Mouse (Mus musculus): ENCODE data around the gene Eml5. TPM values are rescaled to one million over a fixed set of nuclear protein-coding genes. Genes with fewer than 3 reads are reported as not detected.

Gene Eml5
- polyA plus RNA-seq (2015; fragmentation: Nextera tagmentation; extraction: Ambion mirVana) = 0.36 and 0.49 TPM in 2 replicates

DNA sequence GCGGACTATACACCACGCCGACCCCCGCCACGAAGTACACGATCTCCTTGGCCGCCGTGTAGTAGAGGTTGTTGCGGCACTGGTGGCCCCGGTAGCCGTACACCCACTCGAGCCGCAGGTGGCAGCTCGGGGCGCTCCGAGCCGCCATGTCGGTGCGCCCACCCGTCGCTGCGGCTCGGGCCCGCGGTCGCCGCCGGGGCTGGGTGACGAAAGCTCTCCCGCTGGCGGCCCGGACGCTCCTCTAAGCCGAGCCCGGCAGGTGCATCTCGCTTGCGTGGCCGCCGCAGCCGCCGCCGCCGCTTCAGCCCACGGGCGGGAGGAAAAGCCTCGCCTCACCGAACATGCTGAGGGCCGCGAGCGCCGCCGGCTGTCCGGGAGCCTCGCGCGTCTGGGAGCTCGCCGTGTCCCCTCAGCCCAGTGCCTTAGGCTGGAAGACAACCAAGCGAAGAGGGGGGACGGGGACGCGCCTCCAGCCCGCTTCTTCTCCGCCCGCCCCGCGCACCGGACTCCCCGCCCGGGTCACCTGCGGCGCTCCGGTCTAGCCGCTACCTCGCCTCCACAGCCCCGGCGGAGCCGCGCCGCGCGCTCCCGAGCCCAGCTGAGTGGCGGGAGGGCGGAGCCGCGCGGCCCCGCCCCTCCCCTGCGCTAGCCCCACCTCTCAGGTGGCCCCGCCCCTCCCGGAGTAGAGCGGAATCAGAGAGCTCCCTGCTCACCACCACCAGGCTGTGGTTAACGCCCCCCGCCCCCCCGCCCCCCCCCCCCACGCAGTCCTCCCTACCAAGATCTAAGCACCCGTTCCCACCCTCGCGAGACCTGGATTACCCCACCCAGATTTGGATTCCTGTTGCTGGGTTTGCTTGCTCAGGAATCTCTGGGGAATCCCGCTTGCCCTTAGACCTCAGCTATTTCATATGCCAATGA lies at the start of gene Eml5:
Gene Eml5 (minus strand): TSS at position 604 of the 921 bp plus-strand sequence.
- Histone ChIP-seq H3K27me3 (peaks cover 27% of the 10 kb centered on the region), H3K27ac (no peak within 1 kb of the TSS), H3K36me3 (no peaks in the 10 kb centered on the region), H3K9ac (peak within 1 kb of the TSS; percentile 69), H3K4me1 (replicated peaks) (peaks cover 9% of the 10 kb centered on the region; the same call in 1 of the 2 replicates), H3K9me3 (replicated peaks) (no peaks in the 10 kb centered on the region), H3K4me2 (peak within 1 kb of the TSS; percentile 95), H3K4me3 (replicated peaks) (peak within 1 kb of the TSS; percentile 72)
- ATAC-seq (ENCODE audit: low read depth) (peak; percentile 97), DNase-seq (peak; percentile 60)
- 1% methylated on average over 82 of the region's 101 CpGs for WGBS (ENCODE audit: insufficient replicate concordance)

DNA sequence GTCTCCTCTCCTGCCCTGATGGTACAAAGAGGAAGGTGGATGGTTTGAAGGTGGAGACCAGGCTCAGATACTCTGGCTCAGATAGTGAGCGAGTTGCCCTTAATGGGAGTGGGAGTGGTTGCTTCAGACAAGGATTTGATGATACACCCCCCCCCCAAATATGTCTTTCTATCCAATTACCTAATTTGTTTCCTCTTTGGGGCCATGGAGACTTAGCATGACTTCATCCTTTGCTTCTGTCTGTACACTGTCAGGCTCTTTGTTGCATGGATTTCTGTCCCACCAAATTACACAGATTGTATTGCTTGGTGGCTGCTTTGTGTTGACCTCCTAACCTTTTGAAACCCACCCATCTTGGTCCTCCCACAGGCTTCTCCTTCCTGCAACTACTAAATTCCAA lies 31.6 kb upstream of the Eml5 start:
- WGBS (ENCODE audit: insufficient replicate concordance) = 92% methylated on average over 1 of the region's 1 CpGs
- Histone ChIP-seq H3K27me3 (no peaks in the 10 kb centered on the region), H3K4me1 (replicated peaks) (no peaks in the 10 kb centered on the region), H3K36me3 (no peaks in the 10 kb centered on the region), H3K9me3 (replicated peaks) (no peaks in the 10 kb centered on the region), H3K9ac (no peak overlapping the region), H3K4me3 (replicated peaks) (no peak overlapping the region), H3K27ac (no peak overlapping the region), H3K4me2 (no peak overlapping the region)
- DNase-seq (no peak), ATAC-seq (ENCODE audit: low read depth) (no peak)

DNA sequence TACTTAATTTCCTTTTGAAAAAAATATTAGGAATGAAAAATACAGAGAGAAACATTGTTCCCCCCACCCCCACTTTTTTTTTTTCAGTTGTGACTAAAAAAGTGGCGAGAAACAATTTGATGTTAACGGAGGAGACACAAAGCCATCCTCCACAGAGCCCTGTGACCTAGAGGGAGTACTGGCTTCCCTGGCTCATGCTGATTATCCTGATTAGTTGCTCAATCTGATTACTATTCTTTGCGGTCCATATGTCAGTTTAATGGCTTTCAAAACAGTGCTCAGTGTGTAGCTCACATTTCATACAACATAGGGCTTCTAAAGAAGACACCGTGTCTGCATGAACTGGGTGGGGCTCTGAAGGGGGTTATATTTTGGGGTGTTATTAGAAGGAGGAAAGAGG lies 31.2 kb upstream of the Eml5 start:
- no peaks in the 10 kb centered on the region for H3K36me3 ChIP-seq
- H3K4me1 ChIP-seq (replicated peaks) = no peaks in the 10 kb centered on the region
- no peak overlapping the region for H3K9ac ChIP-seq
- no peaks in the 10 kb centered on the region for H3K27me3 ChIP-seq
- ATAC-seq (ENCODE audit: low read depth) (no peak), DNase-seq (no peak)
- no peaks in the 10 kb centered on the region for H3K9me3 ChIP-seq (replicated peaks)
- H3K4me2 ChIP-seq = no peak overlapping the region
- no peak overlapping the region for H3K4me3 ChIP-seq (replicated peaks)
- 68% methylated on average over 4 of the region's 4 CpGs for WGBS (ENCODE audit: insufficient replicate concordance)
- H3K27ac ChIP-seq = no peak overlapping the region

DNA sequence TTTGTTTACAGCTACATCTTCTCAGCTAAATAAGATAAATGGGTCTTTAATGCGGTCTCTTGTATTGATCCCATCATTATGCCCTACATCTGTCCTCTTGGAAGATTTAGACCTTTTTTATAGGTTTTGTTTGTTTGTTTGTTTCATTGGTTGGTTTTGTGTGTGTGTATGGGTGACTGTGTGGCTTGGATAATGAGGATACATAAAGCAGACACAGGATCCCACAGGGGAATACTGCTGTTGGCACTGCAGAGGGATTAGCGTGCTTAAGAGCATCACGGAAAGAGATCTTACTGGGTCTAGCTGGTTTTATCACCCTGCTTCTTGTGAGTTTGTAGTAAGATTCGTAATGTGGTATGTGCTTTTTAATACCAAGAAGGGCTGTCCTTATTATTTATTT lies 29.9 kb upstream of the Eml5 start:
- H3K9me3 ChIP-seq (replicated peaks) = no peaks in the 10 kb centered on the region
- no peak overlapping the region for H3K9ac ChIP-seq
- WGBS (ENCODE audit: insufficient replicate concordance) = 78% methylated on average over 4 of the region's 4 CpGs
- H3K4me1 ChIP-seq (replicated peaks) = no peaks in the 10 kb centered on the region
- no peaks in the 10 kb centered on the region for H3K36me3 ChIP-seq
- H3K4me2 ChIP-seq = no peak overlapping the region
- no peak overlapping the region for H3K4me3 ChIP-seq (replicated peaks)
- H3K27me3 ChIP-seq = no peaks in the 10 kb centered on the region
- DNase-seq (no peak), ATAC-seq (ENCODE audit: low read depth) (no peak)
- no peak overlapping the region for H3K27ac ChIP-seq

DNA sequence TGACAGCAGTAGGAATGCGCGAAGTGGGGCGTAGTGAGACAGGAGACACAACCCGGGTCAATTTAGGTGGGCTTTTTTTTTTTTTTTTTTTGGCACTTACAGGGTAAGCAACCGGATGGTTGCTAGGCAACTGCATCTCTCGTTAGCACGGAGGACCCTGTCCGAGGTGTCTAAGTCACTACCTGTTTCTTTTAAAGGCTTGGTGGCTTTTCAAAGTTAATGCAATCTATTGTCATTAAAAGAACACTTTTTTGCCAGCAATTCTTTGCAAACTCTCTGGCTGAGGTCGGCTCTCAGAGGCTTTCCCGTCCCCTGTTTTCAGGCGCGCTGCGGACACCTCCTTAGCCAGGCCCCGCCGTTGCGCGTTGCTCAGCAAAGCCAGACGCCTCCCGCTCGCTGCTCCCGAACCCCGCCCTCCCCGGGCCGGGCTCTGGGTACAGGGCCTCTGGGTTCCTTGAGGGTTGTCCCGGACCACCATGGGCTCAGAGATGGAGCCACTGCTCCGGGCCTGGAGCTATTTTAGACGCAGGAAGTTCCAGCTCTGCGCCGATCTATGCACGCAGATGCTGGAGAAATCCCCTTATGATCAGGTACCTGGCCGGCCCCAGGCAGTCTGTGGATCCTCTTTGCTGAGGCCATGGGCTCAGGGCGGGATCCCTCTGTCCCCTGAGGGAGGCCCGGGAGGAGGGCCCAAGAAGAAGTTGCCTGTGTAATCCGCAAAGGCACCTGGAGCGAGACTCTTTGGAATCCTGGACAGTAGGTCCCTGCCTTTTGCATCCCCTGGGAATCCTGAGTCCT lies 19.1 kb upstream of the Eml5 start, which contains the start of gene Ttc8:
Gene Ttc8 (plus strand): TSS at position 381 of the 798 bp plus-strand sequence.
- Histone ChIP-seq H3K27me3 (peaks cover 13% of the 10 kb centered on the region), H3K9me3 (replicated peaks) (no peaks in the 10 kb centered on the region), H3K9ac (peak within 1 kb of the TSS; percentile 63), H3K4me3 (replicated peaks) (peak within 1 kb of the TSS; percentile 61), H3K4me1 (replicated peaks) (peaks cover 12% of the 10 kb centered on the region; the same call in 1 of the 2 replicates), H3K4me2 (peak within 1 kb of the TSS; percentile 70), H3K27ac (no peak within 1 kb of the TSS), H3K36me3 (no peaks in the 10 kb centered on the region)
- ATAC-seq (ENCODE audit: low read depth) = peak; percentile 97
- DNase-seq = peak; percentile 67
- WGBS (ENCODE audit: insufficient replicate concordance) = 1% methylated on average over 35 of the region's 35 CpGs

DNA sequence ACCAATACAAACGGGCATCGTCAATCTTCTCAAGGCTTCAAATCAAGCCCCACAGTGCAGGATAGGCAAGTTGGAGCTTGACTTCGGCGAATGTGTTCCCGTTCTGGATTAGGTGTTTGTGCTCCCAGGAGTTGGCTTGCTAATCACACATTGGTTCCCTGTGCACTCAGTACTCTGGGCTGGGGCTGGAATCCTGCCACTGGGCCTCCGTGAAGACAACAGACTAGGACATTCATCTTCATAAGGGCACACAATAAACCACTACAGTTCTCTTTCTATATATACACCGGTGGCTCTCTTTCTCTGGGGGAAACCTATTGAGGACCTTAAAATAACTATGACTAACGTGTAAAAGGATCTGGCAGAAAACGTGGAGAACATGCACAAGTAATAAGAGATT lies 8.8 kb upstream of the Eml5 start:
- Histone ChIP-seq H3K27ac (no peak overlapping the region), H3K4me1 (replicated peaks) (no peaks in the 10 kb centered on the region), H3K27me3 (0 out of 2 replicates have a peak, but pooled peaks cover 3% of the 10 kb centered on the region), H3K4me3 (replicated peaks) (no peak overlapping the region), H3K9ac (no peak overlapping the region), H3K9me3 (replicated peaks) (no peaks in the 10 kb centered on the region), H3K36me3 (no peaks in the 10 kb centered on the region), H3K4me2 (no peak overlapping the region)
- WGBS (ENCODE audit: insufficient replicate concordance) = 62% methylated on average over 9 of the region's 9 CpGs
- DNase-seq (no peak), ATAC-seq (ENCODE audit: low read depth) (no peak)

DNA sequence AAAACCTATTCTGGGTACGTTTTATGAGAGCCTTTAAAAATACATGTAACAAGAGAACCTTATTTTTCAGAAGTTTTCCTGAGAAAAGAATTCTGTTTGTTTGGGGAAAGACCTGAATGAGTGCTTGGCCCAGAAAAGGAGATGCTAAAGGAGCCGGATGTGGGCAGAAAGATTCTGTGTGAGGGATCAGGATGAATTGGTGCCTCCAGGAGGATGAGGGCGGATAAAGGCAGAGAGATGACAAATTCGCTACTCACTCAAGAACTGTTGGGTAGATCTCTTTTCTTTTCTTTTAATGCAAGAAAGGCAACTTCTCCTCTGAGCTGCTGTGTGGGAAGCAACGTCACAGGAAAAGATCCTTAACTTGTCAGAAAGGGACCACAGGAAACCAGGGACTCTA lies 4.2 kb upstream of the Eml5 start:
- Histone ChIP-seq H3K27ac (no peak overlapping the region), H3K9me3 (replicated peaks) (no peaks in the 10 kb centered on the region), H3K4me1 (replicated peaks) (peaks cover 5% of the 10 kb centered on the region; the same call in 1 of the 2 replicates), H3K36me3 (no peaks in the 10 kb centered on the region), H3K27me3 (peaks cover 11% of the 10 kb centered on the region), H3K4me2 (no peak overlapping the region), H3K4me3 (replicated peaks) (no peak overlapping the region), H3K9ac (no peak overlapping the region)
- 51% methylated on average over 5 of the region's 5 CpGs for WGBS (ENCODE audit: insufficient replicate concordance)
- DNase-seq (no peak), ATAC-seq (ENCODE audit: low read depth) (no peak)

DNA sequence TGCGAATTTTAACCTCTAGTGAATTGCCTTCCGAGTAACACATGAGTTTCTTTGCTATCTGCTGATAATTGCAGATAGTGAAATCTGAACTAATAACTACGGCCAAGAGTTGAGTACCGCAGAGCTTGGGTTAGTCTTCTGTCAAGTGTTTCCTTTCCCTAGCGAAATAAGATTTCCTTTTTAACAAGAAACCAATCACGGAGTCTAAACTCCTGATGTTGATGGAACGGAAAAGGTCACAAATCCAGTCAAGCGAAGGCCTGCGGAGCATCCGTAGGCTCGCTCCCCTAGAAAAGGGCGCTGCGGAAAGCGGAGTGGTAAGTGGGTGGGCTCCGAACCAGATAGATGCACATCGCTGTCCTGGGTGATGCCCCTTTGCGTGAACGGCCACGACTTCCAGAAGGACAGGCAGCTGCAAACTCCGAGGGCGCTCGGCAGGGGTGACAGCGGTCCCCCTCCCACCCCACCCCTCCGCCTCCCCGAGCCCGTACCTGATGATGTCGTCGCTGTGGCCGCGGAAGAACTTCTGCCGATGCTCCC lies 873 bp downstream of the Eml5 start:
- WGBS (ENCODE audit: insufficient replicate concordance) = 2% methylated on average over 31 of the region's 31 CpGs
- peak overlapping the region; percentile 72 for H3K4me3 ChIP-seq (replicated peaks)
- no peak overlapping the region for H3K27ac ChIP-seq
- peak overlapping the region; percentile 95 for H3K4me2 ChIP-seq
- H3K9me3 ChIP-seq (replicated peaks) = no peaks in the 10 kb centered on the region
- peaks cover 25% of the 10 kb centered on the region for H3K27me3 ChIP-seq
- ATAC-seq (ENCODE audit: low read depth) = no peak
- peaks cover 9% of the 10 kb centered on the region; the same call in 1 of the 2 replicates for H3K4me1 ChIP-seq (replicated peaks)
- H3K9ac ChIP-seq = peak overlapping the region; percentile 69
- no peak for DNase-seq
- no peaks in the 10 kb centered on the region for H3K36me3 ChIP-seq

DNA sequence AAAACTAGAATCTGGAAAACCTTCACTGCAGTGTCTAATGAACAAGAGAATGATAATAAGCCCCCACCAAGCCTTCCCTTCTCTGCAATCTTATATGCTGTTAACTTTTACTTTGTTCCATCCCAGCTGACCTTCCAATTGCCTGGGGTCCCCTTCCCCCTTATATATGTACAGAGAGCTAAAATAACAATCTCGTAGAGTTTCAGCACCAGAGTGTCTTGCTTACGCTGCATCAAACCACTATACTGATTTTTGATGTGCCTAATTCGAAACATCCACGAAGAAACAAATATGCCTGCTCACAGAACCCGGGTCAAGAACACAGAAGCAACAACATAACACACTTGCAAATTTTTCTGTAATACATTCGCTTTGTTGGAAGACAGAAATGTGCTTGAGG lies 1.6 kb downstream of the Eml5 start:
- H3K9me3 ChIP-seq (replicated peaks) = no peaks in the 10 kb centered on the region
- no peak overlapping the region for H3K4me3 ChIP-seq (replicated peaks)
- ATAC-seq (ENCODE audit: low read depth) (no peak), DNase-seq (no peak)
- H3K27ac ChIP-seq = no peak overlapping the region
- peaks cover 9% of the 10 kb centered on the region; the same call in 1 of the 2 replicates for H3K4me1 ChIP-seq (replicated peaks)
- H3K36me3 ChIP-seq = no peaks in the 10 kb centered on the region
- H3K27me3 ChIP-seq = peaks cover 24% of the 10 kb centered on the region
- H3K4me2 ChIP-seq = no peak overlapping the region
- no peak overlapping the region for H3K9ac ChIP-seq
- WGBS (ENCODE audit: insufficient replicate concordance) = 72% methylated on average over 6 of the region's 6 CpGs

DNA sequence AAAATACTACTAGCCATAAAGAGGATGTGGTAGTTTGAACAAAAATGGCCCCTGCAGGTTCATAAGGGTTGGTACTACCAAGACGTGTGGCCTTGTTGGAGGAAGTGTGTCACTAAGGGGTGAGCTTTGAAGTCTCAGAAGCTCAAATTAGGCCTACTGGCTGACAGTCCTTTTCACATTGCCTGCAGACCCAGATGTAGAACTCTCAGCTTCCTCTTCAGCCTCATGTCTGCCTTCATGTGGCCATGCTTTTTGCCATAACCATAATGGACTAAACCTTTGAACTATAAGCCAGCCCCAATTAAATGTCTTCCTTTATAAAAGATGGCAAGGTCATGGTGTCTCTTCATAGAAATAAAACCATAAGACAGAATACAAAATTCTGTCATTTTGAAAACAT lies 4.5 kb downstream of the Eml5 start:
- Histone ChIP-seq H3K9ac (no peak overlapping the region), H3K4me3 (replicated peaks) (no peak overlapping the region), H3K27ac (no peak overlapping the region), H3K4me1 (replicated peaks) (peaks cover 9% of the 10 kb centered on the region; the same call in 1 of the 2 replicates), H3K36me3 (no peaks in the 10 kb centered on the region), H3K9me3 (replicated peaks) (no peaks in the 10 kb centered on the region), H3K27me3 (peaks cover 24% of the 10 kb centered on the region), H3K4me2 (no peak overlapping the region)
- ATAC-seq (ENCODE audit: low read depth) = no peak
- WGBS (ENCODE audit: insufficient replicate concordance) = 52% methylated on average over 1 of the region's 1 CpGs
- DNase-seq = no peak

DNA sequence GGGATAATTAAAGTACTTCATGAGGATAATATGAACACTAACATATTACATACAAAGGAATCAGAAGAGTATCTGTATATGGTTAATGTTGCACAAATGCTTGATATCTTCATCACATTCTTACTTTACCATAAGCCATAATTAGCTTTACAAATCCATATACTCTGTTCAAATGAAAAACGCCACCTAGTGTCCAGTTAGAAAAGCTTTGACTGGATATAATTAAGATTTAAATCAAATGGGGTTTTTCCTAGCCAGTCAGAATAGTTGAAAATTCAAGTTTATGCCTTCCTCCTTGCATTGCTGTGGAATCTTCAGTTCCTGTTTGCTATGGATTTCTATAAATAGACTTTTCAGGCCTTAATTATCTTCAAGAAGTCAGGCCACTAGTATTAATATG lies 16.8 kb downstream of the Eml5 start:
- H3K27ac ChIP-seq = no peak overlapping the region
- H3K9ac ChIP-seq = no peak overlapping the region
- no peaks in the 10 kb centered on the region for H3K4me1 ChIP-seq (replicated peaks)
- DNase-seq = no peak
- H3K27me3 ChIP-seq = no peaks in the 10 kb centered on the region
- 2% methylated on average over 1 of the region's 1 CpGs for WGBS (ENCODE audit: insufficient replicate concordance)
- H3K36me3 ChIP-seq = no peaks in the 10 kb centered on the region
- ATAC-seq (ENCODE audit: low read depth) = no peak
- no peaks in the 10 kb centered on the region for H3K9me3 ChIP-seq (replicated peaks)
- no peak overlapping the region for H3K4me3 ChIP-seq (replicated peaks)
- no peak overlapping the region for H3K4me2 ChIP-seq

All from liver, embryonic 13.5 days (tissue).